Mouse (Mus musculus) brain, adult 10 weeks (tissue): Measurements from ENCODE around the gene Kif18b. TPM values are rescaled to one million over a fixed set of nuclear protein-coding genes. Genes with fewer than 3 reads are reported as not detected.

Experiments
- polyA plus RNA-seq: library from polyadenylated mRNA; stranded (reverse); fragments of 350-450 nt; fragmentation: Illumina TruSeq; extraction: RNeasy Lipid Tissue Mini Kit (QIAGEN cat#74804); gene quantifications from one replicate; pipeline ENCODE4 v1.2.3, GENCODE M21; 2015; ENCODE audit warnings: low read depth, low replicate concordance

The Kif18b gene
- 0.13 TPM for polyA plus RNA-seq

GRCm38 (mm10) chr11:102924557-102925350 lies at the start of gene Kif18b:
Gene Kif18b (minus strand): TSS chr11:102925124.

GRCm38 (mm10) chr11:102946265-102946991 lies 21.5 kb upstream of the Kif18b start, which contains the start of gene C1ql1:
Gene C1ql1 (minus strand): TSS chr11:102946688.

GRCm38 (mm10) chr11:102900763-102901162 lies 24.2 kb downstream of the Kif18b start, which contains the start of gene Gfap:
Gene Gfap (minus strand): TSS chr11:102900912.

DNA sequence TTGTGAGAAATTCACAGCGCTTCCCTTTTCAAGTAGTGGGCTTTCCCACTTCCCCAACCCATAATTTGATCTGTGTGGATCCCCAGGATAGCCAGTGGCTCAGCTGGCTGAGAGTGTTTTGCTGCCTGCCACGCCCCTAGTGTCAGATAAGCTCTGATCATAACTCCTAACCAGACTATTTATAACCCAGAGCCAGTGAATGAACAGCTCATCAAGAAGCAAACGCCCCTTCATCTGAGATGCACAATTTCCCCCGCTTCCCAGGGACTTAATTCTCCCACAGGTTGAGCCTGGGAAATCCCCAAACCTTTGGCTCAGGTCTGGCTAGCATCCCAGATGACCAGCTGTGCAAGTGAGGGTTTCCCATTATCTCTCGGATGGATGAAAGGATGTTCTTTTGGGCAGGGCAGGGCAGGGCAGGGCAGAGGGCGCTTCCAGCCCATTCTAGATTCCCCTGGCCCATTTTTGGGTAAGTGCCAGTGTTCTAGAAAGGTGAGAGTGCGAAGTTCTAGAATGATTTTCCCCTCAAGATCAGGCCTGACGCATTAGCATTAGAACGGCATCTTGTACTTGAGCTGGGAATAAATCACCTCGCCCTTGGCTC lies 40.2 kb downstream of the Kif18b start, which contains the start of gene Fam187a:
TSS of gene Fam187a (plus strand) at position 554 of the 604 bp plus-strand sequence.

GRCm38 (mm10) chr11:102880585-102881313 lies 44.2 kb downstream of the Kif18b start, which contains the start of the genes Eftud2 and Ccdc103:
Gene Eftud2 (minus strand): TSS chr11:102880985.
Gene Ccdc103 (plus strand): TSS chr11:102881204.

Other genes with a start within 250 kb of the Kif18b start
- 28.9 TPM for gene Ccdc43, start 227.3 kb downstream of the Kif18b start, polyA plus RNA-seq
- gene Adam11, start 163.7 kb downstream of the Kif18b start, polyA plus RNA-seq, result 85.8 TPM
- 6.2 TPM for gene Gjc1, start 105.4 kb downstream of the Kif18b start, polyA plus RNA-seq
- gene Higd1b, start 89.3 kb downstream of the Kif18b start, polyA plus RNA-seq, result 11.2 TPM
- 80.2 TPM for gene Eftud2, start 44.1 kb downstream of the Kif18b start, polyA plus RNA-seq
- 4.4 TPM for gene Ccdc103, start 43.9 kb downstream of the Kif18b start, polyA plus RNA-seq
- 0.30 TPM for gene Fam187a, start 40.0 kb downstream of the Kif18b start, polyA plus RNA-seq
- 158 TPM for gene Gfap, start 24.2 kb downstream of the Kif18b start, polyA plus RNA-seq
- 9.2 TPM for gene C1ql1, start 21.6 kb upstream of the Kif18b start, polyA plus RNA-seq
- 87.5 TPM for gene Nmt1, start 103.1 kb upstream of the Kif18b start, polyA plus RNA-seq
- gene Dcakd, start 103.2 kb upstream of the Kif18b start, polyA plus RNA-seq, result 42.0 TPM
- 12.3 TPM for gene Plcd3, start 176.5 kb upstream of the Kif18b start, polyA plus RNA-seq
- 55.3 TPM for gene Acbd4, start 176.6 kb upstream of the Kif18b start, polyA plus RNA-seq
- 34.8 TPM for gene Hexim1, start 191.1 kb upstream of the Kif18b start, polyA plus RNA-seq
- 18.1 TPM for gene Hexim2, start 207.3 kb upstream of the Kif18b start, polyA plus RNA-seq
- gene Fmnl1, start 246.0 kb upstream of the Kif18b start, polyA plus RNA-seq, result 100 TPM